Mouse (Mus musculus) hindbrain, embryonic 11.5 days (tissue): ENCODE data around the gene Cse1l. TPM values are rescaled to one million over a fixed set of nuclear protein-coding genes. Genes with fewer than 3 reads are reported as not detected.

Experiments used
- ATAC-seq: fragments of 200-750 bp; cut with Nextera tagmentation; 2 replicates; pipeline ENCODE4 v1.8.0; 2017; ENCODE audit warnings: mild to moderate bottlenecking, moderate TSS enrichment, moderate library complexity; ENCODE audit not compliant: low FRiP score
- DNase-seq: peaks from one replicate; pipeline ENCODE4 v3.0.0-alpha.2; 2015; ENCODE audit warnings: low spot score
- H3K27ac ChIP-seq: fragments of 300-500 bp; sonication (generic); 2 replicates; pipeline ENCODE4 v1.5.1; 2014; ENCODE audit warnings: mild to moderate bottlenecking, low read depth, low read length
- H3K27me3 ChIP-seq: fragments of 300-500 bp; sonication (generic); 2 replicates; pipeline ENCODE4 v1.6.1; 2014; ENCODE audit warnings: mild to moderate bottlenecking, low read length, moderate library complexity, mixed read lengths; ENCODE audit not compliant: control insufficient read depth, insufficient read depth
- H3K36me3 ChIP-seq: fragments of 300-500 bp; sonication (generic); 2 replicates; pipeline ENCODE4 v1.6.1; 2014; ENCODE audit warnings: mild to moderate bottlenecking, low read length, moderate library complexity, mixed read lengths; ENCODE audit not compliant: control insufficient read depth, insufficient read depth
- H3K4me1 ChIP-seq: fragments of 300-500 bp; sonication (generic); replicated peaks from 2 replicates; pipeline ENCODE4 v1.6.1; 2014; ENCODE audit warnings: low read length, mixed read lengths; ENCODE audit not compliant: control insufficient read depth, insufficient read depth
- H3K4me2 ChIP-seq: fragments of 300-500 bp; sonication (generic); replicated peaks from 2 replicates; pipeline ENCODE4 v1.6.1; 2014; ENCODE audit warnings: mild to moderate bottlenecking, low read depth, low read length
- H3K4me3 ChIP-seq: fragments of 300-500 bp; sonication (generic); 2 replicates; pipeline ENCODE4 v1.5.1; 2014; ENCODE audit warnings: low read depth, low read length
- H3K9ac ChIP-seq: fragments of 300-500 bp; sonication (generic); 2 replicates; pipeline ENCODE4 v1.6.1; 2014; ENCODE audit warnings: low read depth, low read length
- H3K9me3 ChIP-seq: fragments of 300-500 bp; sonication (generic); 2 replicates; pipeline ENCODE4 v1.6.1; 2016; ENCODE audit warnings: low read length; ENCODE audit not compliant: control insufficient read depth
- WGBS: fragments of 180-500 bp; shearing (Covaris S2); extraction: QIAGEN DNeasy Blood & Tissue Kit; methylation state at CpG from one replicate; pipeline ENCODE4 v1.1.7; 2014; 5-methylcytosine and 5-hydroxymethylcytosine counted together
- polyA plus RNA-seq: library from polyadenylated mRNA; unstranded; fragments of >200 nt; fragmentation: Nextera tagmentation; extraction: Ambion mirVana; gene quantifications from 2 replicates; pipeline ENCODE4 v1.2.1, GENCODE M21; 2014

Cse1l gene
- polyA plus RNA-seq, 1 experiment from 2014 or later, result 169 TPM

DNA sequence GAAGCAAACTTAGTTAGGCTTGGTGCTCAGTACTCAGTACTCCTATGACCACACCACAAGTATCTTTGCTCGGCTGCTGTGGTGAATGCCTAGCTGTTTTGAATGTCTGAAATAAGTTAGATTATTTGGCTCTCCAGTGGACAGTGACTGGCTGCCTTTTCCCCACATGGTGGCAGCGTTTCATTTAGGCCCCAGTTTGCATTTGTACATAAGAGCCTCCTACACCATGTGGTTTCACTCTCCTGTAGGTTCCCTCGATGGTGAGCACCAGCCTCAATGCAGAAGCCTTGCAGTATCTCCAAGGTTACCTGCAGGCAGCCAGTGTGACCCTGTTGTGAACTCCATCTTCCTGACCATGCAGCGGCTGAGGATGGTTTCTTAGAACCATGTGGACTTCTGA is 39.6 kb downstream of the Cse1l start:
- Histone ChIP-seq H3K4me2 (no peak overlapping the region), H3K9me3 (no peaks in the 10 kb centered on the region), H3K4me3 (no peak overlapping the region), H3K27ac (no peak overlapping the region), H3K27me3 (no peaks in the 10 kb centered on the region), H3K4me1 (no peaks in the 10 kb centered on the region), H3K36me3 (peaks cover 23% of the 10 kb centered on the region), H3K9ac (no peak overlapping the region)
- DNase-seq (peak; percentile 39), ATAC-seq (no peak)
- WGBS, result 64% methylated on average over 4 of the region's 4 CpGs

DNA sequence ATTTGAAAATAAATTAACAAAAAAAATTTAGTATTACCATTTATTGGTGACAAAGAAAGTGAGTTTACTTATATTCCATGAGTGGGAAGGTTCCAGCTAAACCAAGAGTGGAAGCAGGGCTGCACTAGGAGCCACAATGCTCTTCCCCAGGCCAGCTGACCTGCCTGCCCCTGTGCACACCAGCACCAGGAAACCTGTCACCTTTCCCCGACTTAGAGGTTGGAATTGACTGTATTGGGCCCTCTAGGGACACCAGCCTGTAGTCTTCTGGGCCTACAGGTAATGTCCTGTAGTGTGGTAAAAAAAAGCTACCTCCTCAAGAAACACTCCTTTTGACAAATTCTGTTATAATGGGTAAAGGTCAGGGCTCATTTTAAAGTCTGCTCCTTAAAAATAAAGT is 42.4 kb downstream of the Cse1l start:
- Histone ChIP-seq H3K9me3 (no peaks in the 10 kb centered on the region), H3K36me3 (peaks cover 35% of the 10 kb centered on the region), H3K9ac (no peak overlapping the region), H3K27ac (no peak overlapping the region), H3K4me3 (no peak overlapping the region), H3K27me3 (no peaks in the 10 kb centered on the region), H3K4me2 (no peak overlapping the region), H3K4me1 (no peaks in the 10 kb centered on the region)
- ATAC-seq, result no peak
- no peak for DNase-seq
- 68% methylated on average over 1 of the region's 1 CpGs for WGBS

DNA sequence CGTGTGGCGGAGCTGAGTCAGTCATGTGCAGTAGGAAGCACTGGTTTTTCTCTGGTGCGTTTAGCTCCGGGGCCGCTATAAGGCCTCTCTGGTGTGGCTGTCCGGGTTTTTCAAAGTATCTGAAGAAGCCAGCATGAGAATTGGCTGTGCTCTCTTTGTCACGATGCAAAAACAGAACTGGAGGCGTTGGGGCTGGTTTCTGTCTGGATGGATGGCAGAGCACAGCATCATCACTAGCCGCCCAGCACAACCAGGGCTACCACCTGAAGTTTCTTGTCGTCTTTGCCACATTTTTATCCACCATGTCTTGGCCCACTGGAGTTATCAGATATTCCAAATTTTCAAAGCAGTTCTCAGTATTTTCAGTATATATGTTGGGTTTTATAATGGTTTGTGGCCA is 43.1 kb downstream of the Cse1l start:
- H3K9ac ChIP-seq, result no peak overlapping the region
- ATAC-seq (no peak), DNase-seq (no peak)
- no peaks in the 10 kb centered on the region for H3K27me3 ChIP-seq
- no peaks in the 10 kb centered on the region for H3K4me1 ChIP-seq
- no peak overlapping the region for H3K27ac ChIP-seq
- no peak overlapping the region for H3K4me2 ChIP-seq
- no peak overlapping the region for H3K4me3 ChIP-seq
- H3K36me3 ChIP-seq, result peaks cover 31% of the 10 kb centered on the region
- 90% methylated on average over 10 of the region's 10 CpGs for WGBS
- no peaks in the 10 kb centered on the region for H3K9me3 ChIP-seq

DNA sequence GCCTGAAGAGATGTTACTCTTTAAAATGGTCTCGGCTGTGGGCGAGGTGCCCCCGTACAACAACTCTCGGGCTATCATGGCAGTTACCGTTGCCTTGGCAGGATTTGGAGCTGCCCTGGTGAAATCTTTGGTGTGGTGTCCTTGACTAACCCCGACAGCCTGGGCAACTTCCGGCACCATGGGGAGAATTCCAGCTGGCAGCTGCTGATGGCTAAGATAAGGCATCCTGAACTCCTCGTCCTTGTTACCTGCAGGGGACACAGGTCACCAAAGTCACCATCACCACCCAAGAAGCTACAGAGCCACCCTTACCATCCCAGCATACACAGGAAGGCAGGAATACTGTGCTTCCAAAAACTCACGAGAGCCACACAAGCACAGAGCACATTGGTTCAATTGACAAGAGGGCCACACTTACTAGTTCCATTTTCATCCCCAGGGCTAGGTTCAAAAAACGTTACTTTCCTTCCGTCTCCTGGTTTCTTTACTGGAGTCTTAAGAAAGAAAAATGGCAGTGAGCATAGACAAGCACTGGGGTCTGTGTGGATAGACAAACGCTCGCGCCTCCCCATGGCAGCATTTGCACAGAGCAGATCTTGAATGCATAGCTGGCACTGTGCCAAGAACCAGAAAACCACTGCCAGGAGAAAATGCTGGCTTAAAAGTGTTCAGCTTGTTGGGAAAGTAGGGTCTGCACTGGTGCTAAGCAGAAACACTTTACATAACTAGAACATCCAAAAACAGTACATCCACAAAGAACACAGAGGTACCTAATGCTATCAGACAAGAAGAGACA is 45.2 kb downstream of the Cse1l start:
- no peak for ATAC-seq
- Histone ChIP-seq H3K9ac (no peak overlapping the region), H3K4me3 (no peak overlapping the region)

DNA sequence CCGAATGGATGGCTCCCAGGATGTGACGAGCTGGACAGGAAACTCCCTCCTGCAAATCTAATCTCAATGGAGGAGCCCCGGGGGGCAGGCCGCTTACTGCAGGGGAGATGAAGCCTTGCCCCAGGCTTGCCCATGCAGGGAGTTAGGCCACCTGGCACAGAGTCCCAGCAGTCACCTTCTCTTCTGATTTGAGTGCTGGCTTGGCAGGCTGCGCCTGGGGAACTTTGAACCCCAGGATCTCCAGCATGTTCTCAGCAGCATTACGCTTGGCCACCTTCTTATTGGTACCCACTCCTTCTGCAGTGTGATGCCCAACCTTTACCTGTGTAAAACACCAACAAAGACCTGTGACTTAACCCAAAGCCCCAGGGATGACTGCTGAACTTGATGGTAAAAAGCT is 46.3 kb downstream of the Cse1l start:
- no peak for ATAC-seq
- Histone ChIP-seq H3K4me1 (no peaks in the 10 kb centered on the region), H3K9ac (no peak overlapping the region), H3K27me3 (no peaks in the 10 kb centered on the region), H3K27ac (no peak overlapping the region), H3K9me3 (no peaks in the 10 kb centered on the region), H3K36me3 (peaks cover 29% of the 10 kb centered on the region), H3K4me2 (no peak overlapping the region), H3K4me3 (no peak overlapping the region)
- 82% methylated on average over 6 of the region's 6 CpGs for WGBS
- no peak for DNase-seq

More for the DNA sequence above, 45.2 kb downstream of the Cse1l start:
- 88% methylated on average over 14 of the region's 14 CpGs for WGBS
- H3K27me3 ChIP-seq, result no peaks in the 10 kb centered on the region
- peak; percentile 31 for DNase-seq
- no peak overlapping the region for H3K27ac ChIP-seq
- no peaks in the 10 kb centered on the region for H3K4me1 ChIP-seq
- H3K9me3 ChIP-seq, result no peaks in the 10 kb centered on the region
- H3K36me3 ChIP-seq, result peaks cover 33% of the 10 kb centered on the region
- no peak overlapping the region for H3K4me2 ChIP-seq

DNA sequence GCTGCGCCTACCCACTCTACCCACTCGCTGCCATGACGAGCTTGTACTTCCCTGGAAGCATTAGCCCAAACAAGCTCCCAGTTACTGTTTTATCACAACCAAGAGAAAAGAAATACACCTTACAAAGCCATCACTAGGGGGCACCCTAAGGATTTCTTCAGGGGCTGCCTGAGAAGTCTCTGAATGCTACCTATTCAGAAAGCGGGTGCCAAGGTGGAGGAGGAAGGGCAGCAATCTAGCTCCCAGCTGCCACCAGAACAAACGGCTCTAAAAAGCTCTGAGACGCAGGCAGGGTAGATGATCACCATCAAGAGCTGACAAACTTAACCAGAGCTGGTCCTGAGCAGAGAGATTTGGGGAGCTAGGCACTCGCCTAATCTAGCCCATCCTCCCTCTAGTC is 51.0 kb downstream of the Cse1l start:
- peaks cover 14% of the 10 kb centered on the region for H3K36me3 ChIP-seq
- H3K27me3 ChIP-seq, result no peaks in the 10 kb centered on the region
- DNase-seq, result peak; percentile 52
- no peak overlapping the region for H3K9ac ChIP-seq
- no peaks in the 10 kb centered on the region for H3K4me1 ChIP-seq
- H3K4me2 ChIP-seq, result no peak overlapping the region
- no peak for ATAC-seq
- no peak overlapping the region for H3K4me3 ChIP-seq
- WGBS, result 59% methylated on average over 7 of the region's 7 CpGs
- no peaks in the 10 kb centered on the region for H3K9me3 ChIP-seq
- H3K27ac ChIP-seq, result no peak overlapping the region

- DNase-seq (no peak), ATAC-seq (no peak)
- no peaks in the 10 kb centered on the region for H3K36me3 ChIP-seq
- no peak overlapping the region for H3K4me2 ChIP-seq
- no peak overlapping the region for H3K27ac ChIP-seq
- H3K9me3 ChIP-seq, result no peaks in the 10 kb centered on the region
- no peaks in the 10 kb centered on the region for H3K4me1 ChIP-seq
- no peaks in the 10 kb centered on the region for H3K27me3 ChIP-seq
- no peak overlapping the region for H3K4me3 ChIP-seq
- H3K9ac ChIP-seq, result no peak overlapping the region
- 91% methylated on average over 8 of the region's 8 CpGs for WGBS
Measured at GRCm38 (mm10) chr2:166960648-166961330, 54.9 kb downstream of the Cse1l start.

GRCm38 (mm10) chr2:166963257-166963656 is 57.4 kb downstream of the Cse1l start:
- no peaks in the 10 kb centered on the region for H3K4me1 ChIP-seq
- H3K4me3 ChIP-seq, result no peak overlapping the region
- H3K27ac ChIP-seq, result no peak overlapping the region
- H3K27me3 ChIP-seq, result no peaks in the 10 kb centered on the region
- 73% methylated on average over 8 of the region's 8 CpGs for WGBS
- ATAC-seq (no peak), DNase-seq (no peak)
- no peaks in the 10 kb centered on the region for H3K36me3 ChIP-seq
- H3K4me2 ChIP-seq, result no peak overlapping the region
- H3K9me3 ChIP-seq, result no peaks in the 10 kb centered on the region
- H3K9ac ChIP-seq, result no peak overlapping the region

DNA sequence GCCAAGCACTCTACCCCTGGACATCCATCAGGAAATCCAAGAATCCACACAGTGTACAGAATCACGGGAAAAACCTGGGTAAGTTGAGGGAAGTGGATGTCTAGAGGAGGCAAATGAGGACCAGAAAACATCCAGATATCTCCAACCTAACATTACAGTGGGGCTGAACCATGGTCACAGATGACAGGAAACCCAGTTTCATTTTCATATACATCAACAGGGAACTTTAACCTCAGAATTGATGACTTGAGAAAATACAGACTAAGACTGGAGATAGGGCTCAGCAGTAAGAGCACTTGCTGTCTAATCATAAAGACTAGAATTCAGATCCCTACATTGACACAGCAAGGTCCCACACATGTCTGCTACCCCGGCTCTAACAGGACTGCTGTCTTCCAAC is 58.9 kb downstream of the Cse1l start:
- no peak for ATAC-seq
- Histone ChIP-seq H3K9me3 (no peaks in the 10 kb centered on the region), H3K4me2 (no peak overlapping the region), H3K36me3 (no peaks in the 10 kb centered on the region), H3K27ac (no peak overlapping the region), H3K4me3 (no peak overlapping the region), H3K9ac (no peak overlapping the region), H3K4me1 (no peaks in the 10 kb centered on the region), H3K27me3 (no peaks in the 10 kb centered on the region)
- WGBS, result 83% methylated on average over 2 of the region's 2 CpGs
- DNase-seq, result no peak
